Mouse (Mus musculus): ENCODE measurements around the gene Mrpl24. TPM values are rescaled to one million over a fixed set of nuclear protein-coding genes. Genes with fewer than 3 reads are reported as not detected.

Gene Mrpl24
- polyA plus RNA-seq (2012; rRNA removed; ENCODE audit: low replicate concordance): 15.5 and 17.3 TPM in 2 replicates

GRCm38 (mm10) chr3:87919336-87920108, at the start of gene Mrpl24:
TSS of gene Mrpl24 (plus strand) at chr3:87919506.

GRCm38 (mm10) chr3:87885281-87886003, 33.9 kb upstream of the Mrpl24 start, which contains the start of gene Prcc:
TSS of gene Prcc (minus strand) at chr3:87885608.

GRCm38 (mm10) chr3:87905880-87906485, 13.3 kb upstream of the Mrpl24 start, which contains the start of gene Hdgf:
TSS of gene Hdgf (plus strand) at chr3:87906321.

GRCm38 (mm10) chr3:87930078-87930795, 10.9 kb downstream of the Mrpl24 start, which contains the start of the genes Isg20l2 and Rrnad1:
TSS of gene Isg20l2 (plus strand) at chr3:87930314.
TSS of gene Rrnad1 (minus strand) at chr3:87930717.

GRCm38 (mm10) chr3:87948378-87949265, 29.3 kb downstream of the Mrpl24 start, which contains the start of gene Crabp2:
TSS of gene Crabp2 (plus strand) at chr3:87948666.

GRCm38 (mm10) chr3:87970939-87971488, 51.7 kb downstream of the Mrpl24 start, which contains the start of gene Nes:
TSS of gene Nes (plus strand) at chr3:87971078.

Other genes starting within 250 kb of the Mrpl24 start
- gene Lrrc71, start 170.9 kb upstream of the Mrpl24 start, polyA plus RNA-seq (2012; rRNA removed; ENCODE audit: low replicate concordance): 0.04 and 0.05 TPM in 2 replicates
- 0.06 and 0.26 TPM in 2 replicates for gene Ntrk1, start 124.3 kb upstream of the Mrpl24 start, polyA plus RNA-seq (2012; rRNA removed; ENCODE audit: low replicate concordance)
- 1.4 and 2.1 TPM in 2 replicates for gene Insrr, start 122.6 kb upstream of the Mrpl24 start, polyA plus RNA-seq (2012; rRNA removed; ENCODE audit: low replicate concordance)
- 13.9 and 17.0 TPM in 2 replicates for gene Pear1, start 95.2 kb upstream of the Mrpl24 start, polyA plus RNA-seq (2012; rRNA removed; ENCODE audit: low replicate concordance)
- gene Sh2d2a, start 72.8 kb upstream of the Mrpl24 start, polyA plus RNA-seq (2012; rRNA removed; ENCODE audit: low replicate concordance): 1.4 and 3.9 TPM in 2 replicates
- gene Prcc, start 33.9 kb upstream of the Mrpl24 start, polyA plus RNA-seq (2012; rRNA removed; ENCODE audit: low replicate concordance): 18.8 and 23.7 TPM in 2 replicates
- 30.8 and 34.4 TPM in 2 replicates for gene Hdgf, start 13.2 kb upstream of the Mrpl24 start, polyA plus RNA-seq (2012; rRNA removed; ENCODE audit: low replicate concordance)
- gene Isg20l2, start 10.8 kb downstream of the Mrpl24 start, polyA plus RNA-seq (2012; rRNA removed; ENCODE audit: low replicate concordance): 5.5 and 7.1 TPM in 2 replicates
- 21.3 and 22.0 TPM in 2 replicates for gene Rrnad1, start 11.2 kb downstream of the Mrpl24 start, polyA plus RNA-seq (2012; rRNA removed; ENCODE audit: low replicate concordance)
- not detected in 2 replicates for gene Crabp2, start 29.2 kb downstream of the Mrpl24 start, polyA plus RNA-seq (2012; rRNA removed; ENCODE audit: low replicate concordance)
- 1.4 and 1.7 TPM in 2 replicates for gene Nes, start 51.6 kb downstream of the Mrpl24 start, polyA plus RNA-seq (2012; rRNA removed; ENCODE audit: low replicate concordance)
- 0.07 and 1.2 TPM in 2 replicates for gene Bcan, start 80.7 kb downstream of the Mrpl24 start, polyA plus RNA-seq (2012; rRNA removed; ENCODE audit: low replicate concordance)
- not detected in 2 replicates for gene Hapln2, start 108.1 kb downstream of the Mrpl24 start, polyA plus RNA-seq (2012; rRNA removed; ENCODE audit: low replicate concordance)
- gene Gpatch4, start 123.6 kb downstream of the Mrpl24 start, polyA plus RNA-seq (2012; rRNA removed; ENCODE audit: low replicate concordance): 1.3 and 2.0 TPM in 2 replicates
- gene Naxe, start 139.0 kb downstream of the Mrpl24 start, polyA plus RNA-seq (2012; rRNA removed; ENCODE audit: low replicate concordance): 38.0 and 41.8 TPM in 2 replicates
- gene Ttc24, start 158.8 kb downstream of the Mrpl24 start, polyA plus RNA-seq (2012; rRNA removed; ENCODE audit: low replicate concordance): not detected in 2 replicates
- gene Iqgap3, start 162.5 kb downstream of the Mrpl24 start, polyA plus RNA-seq (2012; rRNA removed; ENCODE audit: low replicate concordance): 9.2 and 13.0 TPM in 2 replicates
- gene Mef2d, start 222.9 kb downstream of the Mrpl24 start, polyA plus RNA-seq (2012; rRNA removed; ENCODE audit: low replicate concordance): 58.2 and 67.0 TPM in 2 replicates